Mouse (Mus musculus): ENCODE data around the gene Eml6. TPM values are rescaled to one million over a fixed set of nuclear protein-coding genes. Genes with fewer than 3 reads are reported as not detected.

The Eml6 gene
- polyA plus RNA-seq, 1 experiment from 2014 or later = 1.1 TPM

- no peaks in the 10 kb centered on the region for H3K9me3 ChIP-seq
- H3K27me3 ChIP-seq = no peaks in the 10 kb centered on the region
- no peaks in the 10 kb centered on the region for H3K4me1 ChIP-seq
- H3K36me3 ChIP-seq = peaks cover 24% of the 10 kb centered on the region
- H3K27ac ChIP-seq = no peak overlapping the region
- no peak overlapping the region for H3K4me3 ChIP-seq
- no peak overlapping the region for H3K4me2 ChIP-seq (replicated peaks)
- no peak for ATAC-seq (ENCODE audit: insufficient number of reproducible peaks, insufficient read depth, low FRiP score, low TSS enrichment)
- no peak overlapping the region for H3K9ac ChIP-seq
These were observed 320.6 kb downstream of the Eml6 start for GRCm38 (mm10) chr11:29705263-29705662.

GRCm38 (mm10) chr11:29702721-29703120, 323.1 kb downstream of the Eml6 start:
- no peak for ATAC-seq (ENCODE audit: insufficient number of reproducible peaks, insufficient read depth, low FRiP score, low TSS enrichment)
- Histone ChIP-seq H3K27me3 (no peaks in the 10 kb centered on the region), H3K27ac (no peak overlapping the region), H3K4me1 (no peaks in the 10 kb centered on the region), H3K9me3 (no peaks in the 10 kb centered on the region), H3K4me3 (no peak overlapping the region), H3K36me3 (peaks cover 13% of the 10 kb centered on the region), H3K9ac (no peak overlapping the region), H3K4me2 (replicated peaks) (no peak overlapping the region)
- WGBS = 84% methylated on average over 3 of the region's 3 CpGs

- Histone ChIP-seq H3K4me2 (replicated peaks) (peak overlapping the region; percentile 26; the same call in 1 of the 2 replicates), H3K9me3 (no peaks in the 10 kb centered on the region), H3K9ac (no peak overlapping the region), H3K27ac (no peak overlapping the region), H3K27me3 (no peaks in the 10 kb centered on the region), H3K36me3 (no peaks in the 10 kb centered on the region), H3K4me3 (no peak overlapping the region), H3K4me1 (no peaks in the 10 kb centered on the region)
- ATAC-seq (ENCODE audit: insufficient number of reproducible peaks, insufficient read depth, low FRiP score, low TSS enrichment) = no peak
These were observed 331.1 kb downstream of the Eml6 start for GRCm38 (mm10) chr11:29694754-29695153.

- peak; percentile 90 for ATAC-seq (ENCODE audit: insufficient number of reproducible peaks, insufficient read depth, low FRiP score, low TSS enrichment)
- peak overlapping the region; percentile 96 for H3K9ac ChIP-seq
- H3K27ac ChIP-seq = peak overlapping the region; percentile 99
- WGBS = 1% methylated on average over 53 of the region's 53 CpGs
- H3K9me3 ChIP-seq = no peaks in the 10 kb centered on the region
- no peaks in the 10 kb centered on the region for H3K36me3 ChIP-seq
- peak overlapping the region; percentile 57 for H3K4me2 ChIP-seq (replicated peaks)
- H3K4me3 ChIP-seq = peak overlapping the region; percentile 89
- no peaks in the 10 kb centered on the region for H3K4me1 ChIP-seq
- no peaks in the 10 kb centered on the region for H3K27me3 ChIP-seq
These were observed 332.0 kb downstream of the Eml6 start for GRCm38 (mm10) chr11:29693576-29694410.

Other genes with a start within 250 kb of the Eml6 start
- 0.11 and 0.12 TPM in 2 replicates for gene 4931440F15Rik, start 200.4 kb downstream of the Eml6 start, polyA plus RNA-seq (2016; fragmentation: Nextera tagmentation; extraction: Ambion mirVana)
- gene Sptbn1, start 242.1 kb upstream of the Eml6 start, polyA plus RNA-seq (2016; fragmentation: Nextera tagmentation; extraction: Ambion mirVana) = 82.6 and 83.7 TPM in 2 replicates

All from embryonic facial prominence, embryonic 12.5 days (tissue).